Mouse (Mus musculus) intestine, embryonic 15.5 days (tissue): ENCODE data around the gene Htatip2. TPM values are rescaled to one million over a fixed set of nuclear protein-coding genes. Genes with fewer than 3 reads are reported as not detected.

Experiments used
- ATAC-seq: fragments of 200-750 bp; cut with Nextera tagmentation; 2 replicates; pipeline ENCODE4 v1.8.0; 2017; ENCODE audit warnings: moderate TSS enrichment, moderate library complexity
- H3K27ac ChIP-seq: fragments of 300-500 bp; sonication (generic); 2 replicates; pipeline ENCODE4 v1.5.1; 2015; ENCODE audit warnings: mild to moderate bottlenecking, inconsistent platforms
- H3K27me3 ChIP-seq: fragments of 300-500 bp; sonication (generic); replicated peaks from 2 replicates; pipeline ENCODE4 v1.6.1; 2015; ENCODE audit warnings: inconsistent platforms
- H3K36me3 ChIP-seq: fragments of 300-500 bp; sonication (generic); 2 replicates; pipeline ENCODE4 v1.6.1; 2015; ENCODE audit warnings: inconsistent platforms
- H3K4me1 ChIP-seq: fragments of 300-500 bp; sonication (generic); replicated peaks from 2 replicates; pipeline ENCODE4 v1.6.1; 2015; ENCODE audit warnings: inconsistent platforms
- H3K4me2 ChIP-seq: fragments of 300-500 bp; sonication (generic); replicated peaks from 2 replicates; pipeline ENCODE4 v1.6.1; 2015; ENCODE audit warnings: mild to moderate bottlenecking, inconsistent platforms
- H3K4me3 ChIP-seq: fragments of 300-500 bp; sonication (generic); replicated peaks from 2 replicates; pipeline ENCODE4 v1.5.1; 2015; ENCODE audit warnings: inconsistent platforms
- H3K9ac ChIP-seq: fragments of 300-500 bp; sonication (generic); 2 replicates; pipeline ENCODE4 v1.6.1; 2015; ENCODE audit warnings: inconsistent platforms
- H3K9me3 ChIP-seq: fragments of 300-500 bp; sonication (generic); 2 replicates; pipeline ENCODE4 v1.6.1; 2016; ENCODE audit warnings: inconsistent platforms
- WGBS: fragments of 180-500 bp; shearing (Covaris S2); methylation state at CpG from one replicate; pipeline ENCODE4 v1.1.7; 2015; 5-methylcytosine and 5-hydroxymethylcytosine counted together
- polyA plus RNA-seq: library from polyadenylated mRNA; unstranded; fragments of >200 nt; fragmentation: Nextera tagmentation; extraction: Ambion mirVana; gene quantifications from 2 replicates; pipeline ENCODE4 v1.2.1, GENCODE M21; 2015

The Htatip2 gene
- 21.8 and 23.3 TPM in 2 replicates for polyA plus RNA-seq

DNA sequence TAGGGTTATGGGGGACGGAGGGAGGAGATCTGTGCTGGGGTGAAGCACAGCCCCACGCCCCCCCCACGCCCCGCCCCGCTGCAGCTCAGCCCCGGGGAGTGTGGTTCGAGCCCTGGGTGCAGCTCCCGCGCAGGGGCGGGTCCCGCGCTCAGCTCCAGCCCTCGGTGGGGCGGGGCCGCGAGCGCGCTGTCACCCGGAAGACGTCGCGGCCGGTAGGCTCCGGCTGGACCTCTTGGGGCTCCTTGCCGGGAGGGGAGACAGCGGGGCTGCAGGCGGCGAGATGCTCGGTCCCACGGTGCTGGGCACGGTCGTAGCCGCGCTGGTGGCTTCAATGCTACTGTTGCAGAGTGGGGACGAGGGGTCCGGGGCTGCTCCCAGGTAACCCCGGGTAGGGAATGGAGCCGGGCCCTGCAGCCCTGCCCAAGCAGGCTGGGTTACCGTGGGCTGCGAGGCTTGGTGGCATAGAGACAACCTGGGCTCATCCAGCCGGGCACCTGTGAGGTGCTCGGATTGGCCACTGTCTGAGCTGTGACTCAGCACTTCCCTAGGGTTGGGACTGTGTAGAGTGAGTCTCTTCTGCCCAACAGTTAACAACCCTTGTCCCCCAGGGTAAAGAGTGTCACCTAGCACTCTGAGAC is at the start of gene Htatip2:
Gene Htatip2, plus strand, starts transcription at position 182 of the 638 bp plus-strand sequence.
- Histone ChIP-seq H3K4me3 (peak within 1 kb of the TSS; percentile 60), H3K4me1 (0 out of 2 replicates have a peak, but pooled peaks cover 6% of the 10 kb centered on the region), H3K27me3 (no peaks in the 10 kb centered on the region), H3K4me2 (peak within 1 kb of the TSS; percentile 88), H3K9ac (peak within 1 kb of the TSS; percentile 62), H3K36me3 (no peaks in the 10 kb centered on the region), H3K27ac (no peak within 1 kb of the TSS), H3K9me3 (no peaks in the 10 kb centered on the region)
- ATAC-seq: peak; percentile 92
- 2% methylated on average over 42 of the region's 42 CpGs for WGBS

GRCm38 (mm10) chr7:49709381-49710021 is 49.4 kb upstream of the Htatip2 start:
- no peak for ATAC-seq
- H3K36me3 ChIP-seq: no peaks in the 10 kb centered on the region
- 35% methylated on average over 9 of the region's 9 CpGs for WGBS
- no peak overlapping the region for H3K27ac ChIP-seq
- no peaks in the 10 kb centered on the region for H3K27me3 ChIP-seq
- no peak overlapping the region for H3K4me3 ChIP-seq
- H3K9me3 ChIP-seq: no peaks in the 10 kb centered on the region
- no peak overlapping the region for H3K4me2 ChIP-seq
- no peaks in the 10 kb centered on the region for H3K4me1 ChIP-seq
- H3K9ac ChIP-seq: no peak overlapping the region

GRCm38 (mm10) chr7:49717942-49718733 is 40.8 kb upstream of the Htatip2 start:
- Histone ChIP-seq H3K9me3 (no peaks in the 10 kb centered on the region), H3K27me3 (no peaks in the 10 kb centered on the region), H3K27ac (no peak overlapping the region), H3K9ac (no peak overlapping the region), H3K4me3 (no peak overlapping the region), H3K4me2 (no peak overlapping the region), H3K36me3 (no peaks in the 10 kb centered on the region), H3K4me1 (no peaks in the 10 kb centered on the region)
- WGBS: 81% methylated on average over 15 of the region's 15 CpGs
- ATAC-seq: no peak

- Histone ChIP-seq H3K36me3 (no peaks in the 10 kb centered on the region), H3K4me3 (no peak overlapping the region), H3K27ac (no peak overlapping the region), H3K4me1 (no peaks in the 10 kb centered on the region), H3K9ac (no peak overlapping the region), H3K27me3 (no peaks in the 10 kb centered on the region), H3K4me2 (no peak overlapping the region), H3K9me3 (no peaks in the 10 kb centered on the region; the same call in 1 of the 2 replicates)
- WGBS: 59% methylated on average over 4 of the region's 4 CpGs
- no peak for ATAC-seq
Observed at GRCm38 (mm10) chr7:49734342-49734741, 24.6 kb upstream of the Htatip2 start.

DNA sequence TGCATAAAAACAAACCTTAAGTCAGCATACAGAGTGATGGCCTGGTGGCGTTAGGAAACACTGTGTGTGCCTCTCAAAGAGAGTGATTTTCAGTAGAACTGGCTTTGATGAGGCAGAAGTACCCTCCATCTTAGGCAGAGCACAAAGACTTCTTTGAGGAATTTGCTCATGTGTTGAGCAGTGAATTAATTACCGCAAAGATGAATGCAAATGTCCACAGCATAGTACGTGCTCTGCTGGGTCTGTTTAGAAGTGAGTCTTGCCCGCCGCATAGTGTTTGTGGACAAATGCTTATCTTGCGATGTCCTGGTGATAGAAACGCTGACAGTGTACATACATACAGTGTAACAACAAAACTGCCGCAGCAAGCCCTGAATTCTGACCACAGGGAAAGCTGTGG is 19.5 kb upstream of the Htatip2 start:
- Histone ChIP-seq H3K4me2 (no peak overlapping the region), H3K36me3 (no peaks in the 10 kb centered on the region), H3K4me1 (no peaks in the 10 kb centered on the region), H3K9me3 (no peaks in the 10 kb centered on the region; the same call in 1 of the 2 replicates), H3K27ac (no peak overlapping the region), H3K9ac (no peak overlapping the region), H3K4me3 (no peak overlapping the region), H3K27me3 (no peaks in the 10 kb centered on the region)
- ATAC-seq: no peak
- WGBS: 57% methylated on average over 8 of the region's 8 CpGs

- no peaks in the 10 kb centered on the region; the same call in 1 of the 2 replicates for H3K9me3 ChIP-seq
- no peak overlapping the region for H3K9ac ChIP-seq
- H3K27me3 ChIP-seq: no peaks in the 10 kb centered on the region
- no peaks in the 10 kb centered on the region for H3K4me1 ChIP-seq
- ATAC-seq: no peak
- 31% methylated on average over 5 of the region's 5 CpGs for WGBS
- no peak overlapping the region for H3K4me2 ChIP-seq
- H3K4me3 ChIP-seq: no peak overlapping the region
- H3K36me3 ChIP-seq: no peaks in the 10 kb centered on the region
- H3K27ac ChIP-seq: no peak overlapping the region
Observed at GRCm38 (mm10) chr7:49741474-49741873, 17.4 kb upstream of the Htatip2 start.

- no peak overlapping the region for H3K4me3 ChIP-seq
- no peaks in the 10 kb centered on the region for H3K36me3 ChIP-seq
- ATAC-seq: no peak
- H3K27ac ChIP-seq: no peak overlapping the region
- no peaks in the 10 kb centered on the region for H3K4me1 ChIP-seq
- no peak overlapping the region for H3K4me2 ChIP-seq
- H3K9me3 ChIP-seq: no peaks in the 10 kb centered on the region
- no peaks in the 10 kb centered on the region for H3K27me3 ChIP-seq
- WGBS: 48% methylated on average over 10 of the region's 10 CpGs
- no peak overlapping the region for H3K9ac ChIP-seq
Observed at GRCm38 (mm10) chr7:49741923-49742322, 17.0 kb upstream of the Htatip2 start.

DNA sequence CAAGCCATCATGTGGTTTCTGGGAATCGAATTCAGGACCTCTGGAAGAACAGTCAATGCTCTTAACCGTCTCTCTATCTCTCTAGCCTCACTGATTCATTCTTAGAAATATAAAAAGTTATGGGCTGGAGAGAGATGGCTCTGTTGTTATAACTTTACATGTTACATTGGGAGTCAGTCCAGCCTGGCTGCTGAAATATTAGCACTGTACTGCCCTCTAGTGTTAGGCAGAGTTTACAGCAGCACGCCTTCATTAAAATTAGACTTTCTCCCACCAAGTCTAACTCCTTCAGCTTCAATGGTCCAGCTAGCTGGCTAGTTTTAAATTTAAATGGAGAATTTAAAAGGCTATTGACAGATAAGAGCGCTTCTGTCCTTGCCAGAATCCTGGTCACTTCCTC is 7.8 kb upstream of the Htatip2 start:
- Histone ChIP-seq H3K9me3 (no peaks in the 10 kb centered on the region), H3K4me2 (no peak overlapping the region), H3K27me3 (no peaks in the 10 kb centered on the region; the same call in 1 of the 2 replicates), H3K27ac (no peak overlapping the region), H3K9ac (no peak overlapping the region), H3K4me1 (no peaks in the 10 kb centered on the region), H3K4me3 (no peak overlapping the region), H3K36me3 (no peaks in the 10 kb centered on the region)
- no peak for ATAC-seq
- WGBS: 4% methylated on average over 4 of the region's 4 CpGs

DNA sequence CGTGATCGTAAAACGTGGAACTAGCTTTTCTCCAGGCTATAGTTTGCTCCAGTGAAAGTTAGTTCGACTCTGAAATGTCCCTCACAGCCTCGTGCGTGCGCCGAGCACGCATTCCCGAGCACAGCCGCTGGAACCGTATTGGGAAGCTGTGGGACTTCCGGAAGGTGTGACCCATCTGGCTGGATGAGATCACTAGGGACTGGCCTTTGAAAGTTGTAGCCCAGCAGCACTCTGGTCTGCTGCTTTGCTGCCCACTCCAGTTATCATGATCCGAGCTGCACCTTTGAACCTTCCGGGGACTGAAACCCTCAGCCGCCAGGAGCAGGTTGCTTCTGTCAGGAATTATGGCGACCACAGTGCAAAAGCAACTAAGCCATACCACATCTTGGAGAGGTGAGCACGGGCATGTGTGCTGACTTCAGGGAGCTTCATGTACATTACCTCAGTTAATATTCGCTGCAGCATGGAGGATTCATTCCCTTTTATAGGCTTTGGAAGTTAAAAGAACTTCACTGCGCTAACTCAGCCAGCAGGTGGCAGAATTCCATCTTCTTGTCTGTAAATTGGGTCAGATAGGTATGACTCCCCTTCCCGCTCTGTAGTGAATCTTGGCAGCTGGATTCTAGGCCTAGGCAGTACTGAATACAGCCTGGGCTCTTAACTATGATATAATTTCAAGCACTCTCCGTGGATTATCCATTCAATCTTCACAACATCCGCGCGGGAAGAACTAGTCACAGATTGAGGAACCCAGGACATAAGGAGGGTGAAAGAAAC is 6.0 kb upstream of the Htatip2 start:
- Histone ChIP-seq H3K4me1 (no peaks in the 10 kb centered on the region), H3K27me3 (no peaks in the 10 kb centered on the region; the same call in 1 of the 2 replicates), H3K4me2 (peak overlapping the region; percentile 50), H3K27ac (no peak overlapping the region), H3K4me3 (no peak overlapping the region), H3K36me3 (no peaks in the 10 kb centered on the region), H3K9me3 (no peaks in the 10 kb centered on the region), H3K9ac (no peak overlapping the region)
- WGBS: 26% methylated on average over 25 of the region's 25 CpGs
- ATAC-seq: peak; percentile 78

DNA sequence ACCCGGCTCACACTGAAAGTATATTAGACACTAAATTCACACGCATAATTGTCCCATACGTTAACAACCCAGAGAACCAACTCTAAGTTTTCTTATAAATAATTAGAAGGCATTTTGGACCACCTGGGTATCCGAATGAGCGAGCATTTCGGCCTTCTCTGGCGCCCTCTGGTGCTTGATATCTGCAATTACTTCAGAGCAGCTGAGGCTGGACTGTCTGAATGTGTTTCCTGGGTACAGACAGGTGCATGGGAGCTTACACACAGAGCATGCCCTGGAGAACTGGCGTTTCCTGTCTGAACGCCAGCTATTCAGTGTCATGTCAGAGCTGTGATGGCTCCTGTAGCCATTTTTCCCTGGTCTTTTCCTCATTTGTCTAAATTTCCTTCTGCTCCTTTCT is 4.1 kb upstream of the Htatip2 start:
- no peaks in the 10 kb centered on the region for H3K36me3 ChIP-seq
- 0 out of 2 replicates have a peak, but pooled peaks cover 6% of the 10 kb centered on the region for H3K4me1 ChIP-seq
- H3K27me3 ChIP-seq: no peaks in the 10 kb centered on the region; the same call in 1 of the 2 replicates
- no peak overlapping the region for H3K4me2 ChIP-seq
- H3K4me3 ChIP-seq: no peak overlapping the region
- H3K9ac ChIP-seq: no peak overlapping the region
- ATAC-seq: no peak
- 4% methylated on average over 9 of the region's 9 CpGs for WGBS
- H3K27ac ChIP-seq: no peak overlapping the region
- H3K9me3 ChIP-seq: no peaks in the 10 kb centered on the region

DNA sequence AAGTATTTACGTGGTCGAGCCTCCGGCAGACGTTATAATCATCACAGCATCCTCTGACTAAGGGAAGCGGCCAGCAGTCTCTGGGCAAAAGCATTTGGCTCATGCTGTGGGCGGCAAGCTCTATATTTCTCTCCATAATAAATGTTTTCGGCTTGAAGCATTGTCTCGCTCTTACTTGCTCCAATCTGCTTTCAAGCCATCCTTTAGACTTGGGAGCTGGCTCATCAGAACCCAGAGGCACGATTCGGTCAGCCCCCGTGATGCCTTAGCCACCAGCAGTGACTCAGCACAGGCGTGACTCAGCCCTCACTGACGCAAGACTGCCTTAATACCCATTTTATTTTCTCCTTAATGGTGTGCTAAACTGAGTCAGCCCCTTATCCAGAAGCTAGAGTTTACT is 3.7 kb downstream of the Htatip2 start:
- H3K9ac ChIP-seq: no peak overlapping the region
- no peak for ATAC-seq
- H3K27me3 ChIP-seq: no peaks in the 10 kb centered on the region
- H3K4me3 ChIP-seq: no peak overlapping the region
- H3K9me3 ChIP-seq: no peaks in the 10 kb centered on the region
- H3K36me3 ChIP-seq: no peaks in the 10 kb centered on the region
- no peak overlapping the region for H3K27ac ChIP-seq
- H3K4me1 ChIP-seq: 0 out of 2 replicates have a peak, but pooled peaks cover 6% of the 10 kb centered on the region
- 75% methylated on average over 13 of the region's 13 CpGs for WGBS
- no peak overlapping the region for H3K4me2 ChIP-seq
